Mouse (Mus musculus) forebrain, embryonic 13.5 days (tissue): ENCODE results near the gene Smoc2. TPM values are rescaled to one million over a fixed set of nuclear protein-coding genes. Genes with fewer than 3 reads are reported as not detected.

Source experiments
- ATAC-seq: fragments of 200-750 bp; cut with Nextera tagmentation; 2 replicates; pipeline ENCODE4 v1.8.0; 2017
- H3K27ac ChIP-seq: fragments of 300-500 bp; sonication (generic); 2 replicates; pipeline ENCODE4 v1.5.1; 2015; ENCODE audit warnings: inconsistent platforms, mild to moderate bottlenecking, moderate library complexity
- H3K27me3 ChIP-seq: fragments of 300-500 bp; sonication (generic); 2 replicates; pipeline ENCODE4 v1.6.1; 2015; ENCODE audit warnings: mild to moderate bottlenecking, inconsistent platforms
- H3K36me3 ChIP-seq: fragments of 300-500 bp; sonication (generic); 2 replicates; pipeline ENCODE4 v1.6.1; 2015; ENCODE audit warnings: mild to moderate bottlenecking, inconsistent platforms; ENCODE audit not compliant: poor library complexity, severe bottlenecking
- H3K4me1 ChIP-seq: fragments of 300-500 bp; sonication (generic); 2 replicates; pipeline ENCODE4 v1.6.1; 2015; ENCODE audit warnings: inconsistent platforms
- H3K4me2 ChIP-seq: fragments of 300-500 bp; sonication (generic); 2 replicates; pipeline ENCODE4 v1.6.1; 2015; ENCODE audit warnings: inconsistent platforms, mild to moderate bottlenecking, moderate library complexity
- H3K4me3 ChIP-seq: fragments of 300-500 bp; sonication (generic); 2 replicates; pipeline ENCODE4 v1.5.1; 2015; ENCODE audit warnings: mild to moderate bottlenecking, inconsistent platforms
- H3K9ac ChIP-seq: fragments of 300-500 bp; sonication (generic); 2 replicates; pipeline ENCODE4 v1.6.1; 2015; ENCODE audit warnings: mild to moderate bottlenecking, inconsistent platforms
- H3K9me3 ChIP-seq: fragments of 300-500 bp; sonication (generic); replicated peaks from 2 replicates; pipeline ENCODE4 v1.6.1; 2016; ENCODE audit warnings: inconsistent platforms
- WGBS: fragments of 180-500 bp; shearing (Covaris S2); methylation state at CpG from one replicate; pipeline ENCODE4 v1.1.7; 2015; 5-methylcytosine and 5-hydroxymethylcytosine counted together
- polyA plus RNA-seq: library from polyadenylated mRNA; unstranded; fragments of >200 nt; fragmentation: Nextera tagmentation; extraction: Ambion mirVana; gene quantifications from 2 replicates; pipeline ENCODE4 v1.2.1, GENCODE M21; 2015

Gene Smoc2
- polyA plus RNA-seq, 1 experiment from 2014 or later = 0.66 TPM

GRCm38 (mm10) chr17:14370476-14370875 is 91.2 kb downstream of the Smoc2 start:
- Histone ChIP-seq H3K4me2 (no peak overlapping the region), H3K4me1 (peaks cover 6% of the 10 kb centered on the region; the same call in 1 of the 2 replicates), H3K9ac (no peak overlapping the region), H3K27ac (no peak overlapping the region), H3K9me3 (no peaks in the 10 kb centered on the region), H3K4me3 (no peak overlapping the region), H3K27me3 (no peaks in the 10 kb centered on the region), H3K36me3 (no peaks in the 10 kb centered on the region)
- 87% methylated on average over 5 of the region's 5 CpGs for WGBS
- peak; percentile 80; the same call in 1 of the 2 replicates for ATAC-seq

GRCm38 (mm10) chr17:14371606-14372005 is 92.3 kb downstream of the Smoc2 start:
- Histone ChIP-seq H3K9me3 (no peaks in the 10 kb centered on the region), H3K27ac (no peak overlapping the region), H3K4me1 (peaks cover 6% of the 10 kb centered on the region; the same call in 1 of the 2 replicates), H3K4me3 (no peak overlapping the region), H3K4me2 (no peak overlapping the region), H3K27me3 (no peaks in the 10 kb centered on the region), H3K9ac (no peak overlapping the region), H3K36me3 (no peaks in the 10 kb centered on the region)
- 86% methylated on average over 6 of the region's 6 CpGs for WGBS
- ATAC-seq = no peak

DNA sequence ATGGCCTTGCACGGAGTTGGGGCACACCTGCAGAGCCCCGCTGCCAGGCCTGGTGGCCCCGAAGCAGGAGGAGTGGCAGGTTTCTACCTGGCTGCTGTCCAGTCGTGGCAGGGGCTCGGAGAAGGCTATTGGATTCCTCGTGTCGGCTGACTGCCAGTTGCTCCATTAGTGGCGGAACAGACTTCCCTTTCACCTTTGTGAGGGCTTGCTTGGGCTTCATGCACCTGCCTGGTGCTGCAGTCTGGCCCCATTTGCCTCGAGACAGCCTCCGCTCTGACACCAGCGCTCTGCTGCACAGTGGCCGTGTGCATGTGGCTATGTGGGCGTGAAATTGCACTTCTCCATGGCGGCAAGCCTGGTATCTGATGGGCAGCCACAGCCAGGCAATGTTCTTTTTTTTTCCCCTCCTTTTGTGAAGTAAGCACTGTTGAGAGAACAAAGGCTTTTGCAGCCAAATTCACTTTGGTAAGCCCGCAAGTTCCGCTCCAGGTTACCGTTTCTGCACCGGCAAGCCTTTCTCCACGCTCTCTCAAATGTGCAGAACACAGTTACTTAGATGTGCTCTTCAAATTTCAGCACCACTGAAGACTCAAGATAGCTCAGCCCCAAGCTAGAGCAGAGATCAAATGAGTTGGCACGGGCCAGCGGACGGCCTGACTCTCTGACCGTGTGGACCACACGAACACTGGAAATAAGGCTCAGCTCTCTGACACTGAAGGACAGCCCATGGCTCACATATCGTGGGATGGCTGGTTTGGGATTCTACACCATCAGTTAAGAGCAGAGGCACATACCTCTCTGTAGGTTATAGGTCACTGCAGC is 93.2 kb downstream of the Smoc2 start:
- no peak overlapping the region for H3K4me3 ChIP-seq
- no peaks in the 10 kb centered on the region for H3K27me3 ChIP-seq
- no peak overlapping the region for H3K4me2 ChIP-seq
- peaks cover 6% of the 10 kb centered on the region; the same call in 1 of the 2 replicates for H3K4me1 ChIP-seq
- H3K27ac ChIP-seq = no peak overlapping the region
- H3K9me3 ChIP-seq = no peaks in the 10 kb centered on the region
- no peaks in the 10 kb centered on the region for H3K36me3 ChIP-seq
- ATAC-seq = no peak
- H3K9ac ChIP-seq = no peak overlapping the region
- WGBS = 71% methylated on average over 25 of the region's 25 CpGs

DNA sequence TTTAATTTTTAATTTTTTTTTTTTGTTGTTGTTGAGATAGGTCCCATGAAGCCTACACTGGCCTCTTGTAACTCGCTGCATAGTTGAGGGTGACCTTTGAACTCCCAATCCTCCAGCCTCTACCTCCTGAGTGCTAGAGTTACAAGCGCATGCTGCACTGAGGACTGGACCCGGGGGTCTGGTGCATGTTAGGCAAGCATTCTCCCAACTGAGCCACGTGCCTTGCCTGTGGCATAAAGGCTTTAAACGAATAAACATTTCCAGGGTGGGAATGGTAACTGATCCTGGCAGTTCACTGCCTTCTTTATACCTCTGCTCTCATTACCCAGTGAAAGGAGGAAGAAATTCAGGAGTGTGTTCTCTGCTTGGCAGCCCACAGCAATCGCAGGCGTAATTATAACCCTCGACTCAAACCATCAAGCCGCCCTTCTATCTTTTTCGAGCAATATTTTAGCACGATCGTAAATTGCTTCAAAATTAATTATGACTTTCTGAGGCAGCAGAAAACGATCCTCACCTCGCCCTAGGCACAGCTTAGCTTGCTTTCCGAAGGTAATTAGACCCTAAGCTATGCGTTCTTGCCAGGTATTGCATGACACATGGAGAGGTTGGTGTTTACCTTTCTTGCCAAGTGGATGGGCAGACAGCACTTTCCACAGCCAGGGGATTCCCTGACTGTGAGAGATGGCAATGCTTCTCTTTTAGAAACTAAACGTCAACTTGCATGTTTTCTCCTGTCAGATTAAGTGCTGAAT is 99.6 kb downstream of the Smoc2 start:
- no peaks in the 10 kb centered on the region for H3K36me3 ChIP-seq
- WGBS = 73% methylated on average over 17 of the region's 17 CpGs
- H3K9me3 ChIP-seq = no peaks in the 10 kb centered on the region
- H3K4me1 ChIP-seq = no peaks in the 10 kb centered on the region
- H3K27ac ChIP-seq = no peak overlapping the region
- no peak overlapping the region for H3K4me3 ChIP-seq
- no peak overlapping the region for H3K4me2 ChIP-seq
- no peak for ATAC-seq
- H3K9ac ChIP-seq = no peak overlapping the region
- H3K27me3 ChIP-seq = no peaks in the 10 kb centered on the region

DNA sequence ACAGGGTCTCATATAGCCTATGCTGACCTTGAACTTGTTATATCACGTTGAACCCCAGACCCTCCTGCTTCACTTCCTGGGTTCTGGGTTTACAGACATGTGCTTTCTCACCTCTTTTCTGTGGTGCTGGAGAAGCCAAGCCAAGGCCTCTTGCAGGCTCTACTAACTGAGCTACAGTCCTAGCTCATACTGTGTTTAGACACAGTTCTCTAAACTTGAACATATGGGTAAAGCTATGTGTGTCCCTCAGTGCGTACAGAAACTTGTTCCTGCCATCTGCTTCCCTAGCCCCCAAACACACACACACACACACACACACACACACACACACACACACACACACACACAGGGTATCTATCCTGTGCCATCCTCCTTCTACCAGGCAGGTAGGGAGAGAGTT is 100.2 kb downstream of the Smoc2 start:
- no peaks in the 10 kb centered on the region for H3K4me1 ChIP-seq
- H3K36me3 ChIP-seq = no peaks in the 10 kb centered on the region
- no peak overlapping the region for H3K9ac ChIP-seq
- no peak overlapping the region for H3K4me2 ChIP-seq
- WGBS = 93% methylated on average over 2 of the region's 2 CpGs
- ATAC-seq = peak; percentile 48; the same call in 1 of the 2 replicates
- no peaks in the 10 kb centered on the region for H3K27me3 ChIP-seq
- no peaks in the 10 kb centered on the region for H3K9me3 ChIP-seq
- no peak overlapping the region for H3K4me3 ChIP-seq
- no peak overlapping the region for H3K27ac ChIP-seq

DNA sequence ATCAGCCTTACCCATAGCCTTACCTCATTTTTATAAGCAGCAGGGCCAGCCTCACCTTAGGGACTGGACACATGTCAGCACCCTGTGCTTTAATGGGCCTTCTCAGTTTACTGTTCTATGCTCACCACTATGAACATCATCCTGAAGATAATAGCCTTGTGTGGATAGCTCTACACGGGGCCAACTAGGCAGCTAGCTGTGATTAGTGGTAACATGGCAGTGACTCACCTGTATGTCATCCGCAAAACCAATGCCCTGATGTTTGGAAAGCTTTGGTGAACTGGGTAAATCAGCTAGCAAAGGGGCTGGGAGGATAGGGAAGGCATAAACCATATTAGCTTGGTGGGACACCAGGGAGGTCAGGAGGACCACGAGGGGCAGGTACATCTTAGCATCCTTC is 100.7 kb downstream of the Smoc2 start:
- Histone ChIP-seq H3K36me3 (no peaks in the 10 kb centered on the region), H3K4me3 (no peak overlapping the region), H3K27me3 (no peaks in the 10 kb centered on the region), H3K27ac (no peak overlapping the region), H3K4me1 (no peaks in the 10 kb centered on the region), H3K9ac (no peak overlapping the region), H3K4me2 (no peak overlapping the region), H3K9me3 (no peaks in the 10 kb centered on the region)
- 94% methylated on average over 3 of the region's 3 CpGs for WGBS
- ATAC-seq = no peak

- 89% methylated on average over 12 of the region's 12 CpGs for WGBS
- no peak for ATAC-seq
- Histone ChIP-seq H3K9me3 (no peaks in the 10 kb centered on the region), H3K27ac (no peak overlapping the region), H3K36me3 (no peaks in the 10 kb centered on the region), H3K4me1 (no peaks in the 10 kb centered on the region), H3K27me3 (no peaks in the 10 kb centered on the region), H3K4me2 (no peak overlapping the region), H3K9ac (no peak overlapping the region), H3K4me3 (no peak overlapping the region)
Observed at GRCm38 (mm10) chr17:14380526-14380925, 101.2 kb downstream of the Smoc2 start.

DNA sequence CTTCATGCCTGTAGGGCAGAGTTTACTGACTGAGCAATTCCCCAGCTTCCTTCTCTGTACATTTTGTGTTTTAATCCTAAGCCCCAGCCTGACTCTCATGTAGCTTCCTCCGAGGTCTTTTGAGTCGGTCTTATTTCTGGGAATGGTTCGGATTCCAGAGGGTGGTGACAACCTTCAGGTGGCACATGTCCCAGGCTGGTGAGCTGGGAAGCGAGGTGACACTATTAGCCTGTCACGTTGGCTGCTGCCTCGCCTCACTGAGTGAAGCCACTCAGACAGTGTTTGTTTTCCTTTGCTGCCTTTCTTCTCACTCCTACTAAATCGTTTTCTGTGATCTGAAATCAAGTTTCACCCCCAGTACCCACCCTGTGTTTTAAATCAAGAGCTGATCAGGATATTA is 102.2 kb downstream of the Smoc2 start:
- Histone ChIP-seq H3K27me3 (no peaks in the 10 kb centered on the region), H3K4me3 (no peak overlapping the region), H3K4me2 (no peak overlapping the region), H3K9ac (no peak overlapping the region), H3K36me3 (no peaks in the 10 kb centered on the region), H3K27ac (no peak overlapping the region), H3K9me3 (no peaks in the 10 kb centered on the region), H3K4me1 (no peaks in the 10 kb centered on the region)
- ATAC-seq = no peak
- WGBS = 71% methylated on average over 7 of the region's 7 CpGs

DNA sequence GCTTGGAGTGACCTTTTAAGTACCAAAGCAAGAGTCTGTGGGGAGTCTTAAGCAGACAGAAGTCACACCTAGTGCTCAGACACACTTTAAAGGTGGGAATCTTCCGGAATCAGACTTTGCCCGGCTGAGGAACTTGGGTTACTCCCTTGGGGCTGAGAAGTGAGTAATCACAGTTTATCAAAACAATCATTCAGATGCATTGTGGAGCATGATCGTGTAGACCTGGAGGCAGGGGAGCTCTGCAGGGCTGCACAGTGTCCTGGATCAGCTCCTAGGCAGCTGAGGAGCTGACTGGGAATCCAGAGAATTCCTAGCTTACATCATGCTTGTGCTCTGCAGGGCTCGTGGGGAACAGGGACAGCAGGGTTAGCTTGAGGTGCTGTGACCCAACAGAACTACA is 104.7 kb downstream of the Smoc2 start:
- H3K4me1 ChIP-seq = no peaks in the 10 kb centered on the region
- no peak overlapping the region for H3K9ac ChIP-seq
- no peaks in the 10 kb centered on the region for H3K36me3 ChIP-seq
- no peaks in the 10 kb centered on the region for H3K27me3 ChIP-seq
- no peak overlapping the region for H3K4me3 ChIP-seq
- H3K9me3 ChIP-seq = no peaks in the 10 kb centered on the region
- no peak overlapping the region for H3K27ac ChIP-seq
- no peak for ATAC-seq
- no peak overlapping the region for H3K4me2 ChIP-seq
- 94% methylated on average over 4 of the region's 4 CpGs for WGBS

DNA sequence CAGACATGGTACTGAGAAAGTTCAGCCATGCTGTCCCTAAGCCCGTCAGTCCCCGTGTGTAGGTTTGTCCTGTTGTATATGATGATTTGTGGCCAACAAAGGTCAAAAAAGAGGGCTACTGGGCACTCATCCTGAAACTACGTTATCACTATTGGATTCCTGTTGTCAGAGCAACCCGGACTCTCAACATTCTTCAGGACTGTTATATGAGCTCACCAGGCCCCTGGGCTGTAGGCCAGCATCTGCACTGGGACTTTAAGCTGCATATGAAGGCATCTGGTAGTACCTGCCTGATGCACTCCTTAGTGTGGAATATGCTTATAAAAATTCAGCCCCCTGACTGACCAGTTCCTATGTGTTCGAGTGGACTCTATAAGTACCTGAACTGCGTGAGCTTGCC is 105.7 kb downstream of the Smoc2 start:
- H3K9me3 ChIP-seq = no peaks in the 10 kb centered on the region
- H3K4me2 ChIP-seq = no peak overlapping the region
- no peak for ATAC-seq
- no peaks in the 10 kb centered on the region for H3K4me1 ChIP-seq
- no peaks in the 10 kb centered on the region for H3K27me3 ChIP-seq
- H3K27ac ChIP-seq = no peak overlapping the region
- no peak overlapping the region for H3K9ac ChIP-seq
- WGBS = 88% methylated on average over 6 of the region's 6 CpGs
- no peaks in the 10 kb centered on the region for H3K36me3 ChIP-seq
- no peak overlapping the region for H3K4me3 ChIP-seq

GRCm38 (mm10) chr17:14387261-14387660 is 108.0 kb downstream of the Smoc2 start:
- Histone ChIP-seq H3K9ac (no peak overlapping the region), H3K4me2 (no peak overlapping the region), H3K27ac (no peak overlapping the region), H3K27me3 (no peaks in the 10 kb centered on the region), H3K4me3 (no peak overlapping the region), H3K36me3 (no peaks in the 10 kb centered on the region), H3K4me1 (no peaks in the 10 kb centered on the region), H3K9me3 (no peaks in the 10 kb centered on the region)
- ATAC-seq = no peak
- WGBS = 58% methylated on average over 6 of the region's 6 CpGs

DNA sequence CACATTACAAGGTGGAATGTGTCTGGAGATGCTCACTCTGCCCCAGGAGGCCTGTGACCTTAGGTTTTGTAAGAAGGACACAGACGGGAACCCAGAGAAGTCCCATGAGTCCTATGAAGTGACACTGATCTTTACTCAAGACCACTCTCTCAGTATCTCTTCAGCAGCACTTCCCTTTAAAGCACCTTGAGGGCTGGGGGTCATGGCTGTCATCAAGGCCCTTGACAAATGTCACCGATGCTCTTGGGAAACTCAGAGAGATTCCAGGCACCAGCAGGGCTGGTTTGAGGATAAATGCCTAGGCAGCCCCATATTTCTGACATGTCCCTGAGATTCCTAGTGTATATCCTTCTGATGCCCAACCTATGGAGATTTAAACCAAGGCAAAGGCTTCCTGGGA is 113.1 kb downstream of the Smoc2 start:
- Histone ChIP-seq H3K27ac (no peak overlapping the region), H3K9me3 (no peaks in the 10 kb centered on the region), H3K4me1 (no peaks in the 10 kb centered on the region), H3K27me3 (no peaks in the 10 kb centered on the region), H3K4me2 (no peak overlapping the region), H3K36me3 (no peaks in the 10 kb centered on the region), H3K9ac (no peak overlapping the region), H3K4me3 (no peak overlapping the region)
- ATAC-seq = no peak
- WGBS = 86% methylated on average over 2 of the region's 2 CpGs
